Mouse (Mus musculus) thymus, adult 2 months (tissue): ENCODE measurements around the gene Trim37. TPM values are rescaled to one million over a fixed set of nuclear protein-coding genes. Genes with fewer than 3 reads are reported as not detected.

Experiments
- DNase-seq: peaks from one replicate; pipeline ENCODE4 v3.0.0; 2021
- H3K27ac ChIP-seq: fragments of 200-500 bp; 2 replicates; pipeline ENCODE4 v1.5.1; 2012; ENCODE audit warnings: low read length, control low read depth; ENCODE audit not compliant: control insufficient read depth, insufficient read depth
- H3K27me3 ChIP-seq: fragments of 200-500 bp; 2 replicates; pipeline ENCODE4 v1.6.1; 2012; ENCODE audit warnings: mild to moderate bottlenecking, low read length, moderate library complexity, mixed read lengths; ENCODE audit not compliant: control insufficient read depth, insufficient read depth
- H3K36me3 ChIP-seq: fragments of 200-500 bp; 2 replicates; pipeline ENCODE4 v1.6.1; 2012; ENCODE audit warnings: mild to moderate bottlenecking, low read length, moderate library complexity; ENCODE audit not compliant: control insufficient read depth, insufficient read depth
- H3K4me1 ChIP-seq: fragments of 200-500 bp; replicated peaks from 2 replicates; pipeline ENCODE4 v1.6.1; 2012; ENCODE audit warnings: low read length; ENCODE audit not compliant: control insufficient read depth, insufficient read depth
- H3K4me3 ChIP-seq: fragments of 200-500 bp; 2 replicates; pipeline ENCODE4 v1.5.1; 2012; ENCODE audit warnings: mild to moderate bottlenecking, low read length, control low read depth, moderate library complexity; ENCODE audit not compliant: control insufficient read depth, insufficient read depth
- CTCF ChIP-seq: fragments of 200-500 bp; IDR thresholded peaks from 2 replicates; pipeline ENCODE4 v1.5.1; 2012; ENCODE audit warnings: mild to moderate bottlenecking, control low read depth, low read length, moderate library complexity, borderline replicate concordance; ENCODE audit not compliant: control insufficient read depth, poor library complexity, insufficient read depth; ENCODE audit errors: extremely low read depth
- POLR2A ChIP-seq: fragments of 200-500 bp; IDR thresholded peaks from 2 replicates; pipeline ENCODE4 v1.6.1; 2012; ENCODE audit warnings: mild to moderate bottlenecking, low read length, control low read depth, moderate library complexity; ENCODE audit not compliant: control insufficient read depth, poor library complexity, insufficient read depth; ENCODE audit errors: extremely low read depth
- WGBS: fragments of 180-500 bp; shearing (Covaris S2); methylation state at CpG from one replicate; pipeline ENCODE4 v1.1.7; 2018; 5-methylcytosine and 5-hydroxymethylcytosine counted together
- polyA plus RNA-seq: library from polyadenylated mRNA; depleted of rRNA; stranded (reverse); fragments of >200 nt; gene quantifications from 2 replicates; pipeline ENCODE4 v1.2.3, GENCODE M21; 2012

Gene Trim37
- polyA plus RNA-seq, 1 experiment, result 5.2 TPM

DNA sequence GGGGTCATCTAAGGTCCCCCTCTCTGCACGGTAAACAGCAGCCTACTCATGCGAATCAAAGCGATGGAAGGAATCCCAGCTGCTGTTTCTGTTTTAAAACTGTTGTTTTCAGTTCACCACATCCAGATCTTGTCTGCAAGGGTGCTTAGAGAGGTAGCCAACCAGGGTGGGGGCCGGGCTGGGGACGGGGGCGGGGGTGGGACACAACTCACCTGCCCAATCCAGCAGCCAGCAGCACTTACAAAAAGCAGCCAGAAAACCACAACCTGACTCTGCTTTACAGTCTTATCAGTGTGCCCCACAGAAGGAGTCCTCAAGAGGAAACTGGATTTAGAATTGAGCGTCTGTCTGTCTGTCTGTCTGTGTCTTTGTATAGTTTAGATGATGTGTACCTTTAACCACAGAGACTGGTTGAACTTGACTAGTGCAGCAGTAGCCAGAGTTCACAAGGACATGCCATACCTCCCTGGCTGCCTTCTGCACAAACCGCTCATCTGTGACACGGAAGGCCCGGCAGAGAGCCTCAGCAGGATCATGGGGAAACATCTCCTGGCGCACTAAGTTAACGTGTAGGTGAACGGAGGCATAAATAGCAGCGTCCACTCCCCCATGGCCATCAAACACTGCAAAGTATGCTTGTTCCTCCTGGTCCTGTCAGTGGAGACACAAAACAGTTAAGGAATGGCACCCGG lies 113.4 kb downstream of the Trim37 start:
- Histone ChIP-seq H3K4me3 (no peak overlapping the region), H3K27me3 (no peaks in the 10 kb centered on the region), H3K4me1 (peaks cover 36% of the 10 kb centered on the region), H3K36me3 (no peaks in the 10 kb centered on the region), H3K27ac (peak overlapping the region; percentile 58)
- DNase-seq, result peak; percentile 32
- TF ChIP-seq CTCF, result no peak
- no peak for TF ChIP-seq POLR2A
- 30% methylated on average over 15 of the region's 15 CpGs for WGBS

- no peak overlapping the region for H3K4me3 ChIP-seq
- peaks cover 35% of the 10 kb centered on the region for H3K4me1 ChIP-seq
- no peaks in the 10 kb centered on the region for H3K27me3 ChIP-seq
- 73% methylated on average over 4 of the region's 4 CpGs for WGBS
- no peaks in the 10 kb centered on the region for H3K36me3 ChIP-seq
- H3K27ac ChIP-seq, result peak overlapping the region; percentile 66
- TF ChIP-seq POLR2A, result no peak
- no peak for TF ChIP-seq CTCF
- DNase-seq, result no peak
Observed at GRCm38 (mm10) chr11:87240833-87241215, 113.9 kb downstream of the Trim37 start.

DNA sequence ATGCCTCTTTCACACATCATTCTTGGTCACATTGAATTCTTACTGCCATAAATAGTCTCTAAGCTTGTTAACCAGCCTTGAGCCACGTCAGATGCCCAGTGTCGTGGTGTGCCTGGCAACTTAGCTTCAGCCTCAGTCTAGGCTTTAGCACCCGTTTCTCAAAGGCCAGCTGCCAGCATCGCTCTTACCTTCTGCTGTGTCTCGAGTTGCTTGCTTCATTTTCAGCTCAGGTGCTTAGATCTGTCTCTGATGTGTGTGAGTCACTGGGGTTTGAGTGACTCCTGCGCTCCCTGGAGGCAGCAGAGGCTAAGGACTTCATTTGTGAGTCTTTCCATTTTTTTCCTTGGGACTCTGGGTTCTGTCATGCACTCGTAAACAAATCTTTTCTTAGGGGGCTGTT lies 114.4 kb downstream of the Trim37 start:
- peaks cover 36% of the 10 kb centered on the region for H3K4me1 ChIP-seq
- DNase-seq, result peak; percentile 51
- H3K27ac ChIP-seq, result peak overlapping the region; percentile 66
- H3K36me3 ChIP-seq, result no peaks in the 10 kb centered on the region
- WGBS, result 35% methylated on average over 7 of the region's 7 CpGs
- H3K4me3 ChIP-seq, result no peak overlapping the region
- H3K27me3 ChIP-seq, result no peaks in the 10 kb centered on the region
- TF ChIP-seq CTCF (no peak), POLR2A (no peak)

DNA sequence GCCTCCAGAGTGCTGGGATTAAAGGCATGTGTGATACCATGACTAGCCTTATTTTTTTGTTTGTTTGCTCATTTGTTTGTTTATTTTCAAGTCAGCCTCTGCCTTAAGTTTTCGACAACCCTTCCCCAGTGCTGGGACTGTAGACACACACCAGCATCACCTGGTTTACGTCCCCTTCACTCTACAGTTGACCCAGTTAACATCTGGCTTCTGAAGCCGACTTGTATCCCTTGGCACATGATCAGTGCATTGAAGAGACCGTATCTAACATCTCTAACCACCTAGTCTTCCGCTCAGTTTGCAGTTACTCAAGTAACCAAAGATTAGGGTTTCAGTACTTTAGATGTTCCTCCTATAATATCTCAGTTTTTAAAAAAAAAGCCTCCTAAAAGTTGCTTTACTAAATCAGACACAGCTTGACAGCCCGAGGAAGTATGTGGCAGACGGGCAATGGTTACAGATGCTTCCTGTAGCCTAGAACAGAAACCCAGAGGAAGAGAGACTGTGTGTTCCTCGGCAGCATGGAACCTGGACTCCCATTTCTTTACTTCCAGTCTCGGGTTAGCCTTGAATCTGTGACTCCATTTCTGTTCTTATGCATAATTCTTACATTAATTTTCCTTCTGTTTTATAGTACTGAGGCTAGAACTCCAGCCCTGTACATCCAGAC lies 118.4 kb downstream of the Trim37 start:
- no peaks in the 10 kb centered on the region for H3K27me3 ChIP-seq
- DNase-seq, result peak; percentile 42
- H3K4me3 ChIP-seq, result no peak overlapping the region
- no peaks in the 10 kb centered on the region for H3K36me3 ChIP-seq
- 7% methylated on average over 9 of the region's 9 CpGs for WGBS
- TF ChIP-seq POLR2A (no peak), CTCF (no peak)
- peak overlapping the region; percentile 98 for H3K27ac ChIP-seq
- peaks cover 53% of the 10 kb centered on the region for H3K4me1 ChIP-seq

DNA sequence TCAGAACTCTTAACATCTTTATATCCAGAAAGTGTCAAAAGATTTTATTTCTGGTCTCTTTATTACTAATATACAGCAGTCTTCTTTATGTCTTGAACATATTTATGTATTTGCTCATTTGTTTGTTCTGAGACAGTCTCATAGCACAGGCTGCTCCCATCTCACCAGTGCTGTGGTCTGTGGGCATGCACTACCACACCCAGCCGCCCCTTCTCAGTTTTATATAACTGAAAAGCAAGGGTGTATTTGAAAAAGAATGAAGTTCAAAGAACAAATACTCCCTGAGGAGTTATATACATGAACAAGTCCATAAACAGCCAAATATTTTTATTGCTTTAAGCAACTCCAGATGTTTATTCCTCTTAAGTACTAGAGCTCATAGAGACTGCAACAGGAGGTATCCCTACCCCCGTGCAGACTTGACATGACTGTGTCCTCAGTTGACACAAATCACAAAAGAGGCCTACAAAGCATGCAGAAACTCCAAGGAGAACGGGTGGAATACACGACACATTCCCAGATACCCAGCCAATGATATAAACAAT lies 119.3 kb downstream of the Trim37 start:
- no peak for DNase-seq
- TF ChIP-seq POLR2A (no peak), CTCF (no peak)
- no peaks in the 10 kb centered on the region for H3K36me3 ChIP-seq
- H3K27me3 ChIP-seq, result no peaks in the 10 kb centered on the region
- peak overlapping the region; percentile 98 for H3K27ac ChIP-seq
- 55% methylated on average over 4 of the region's 4 CpGs for WGBS
- H3K4me1 ChIP-seq, result peaks cover 52% of the 10 kb centered on the region
- H3K4me3 ChIP-seq, result no peak overlapping the region

GRCm38 (mm10) chr11:87246724-87247493 lies 120.0 kb downstream of the Trim37 start:
- H3K27me3 ChIP-seq, result no peaks in the 10 kb centered on the region
- H3K36me3 ChIP-seq, result no peaks in the 10 kb centered on the region
- H3K4me1 ChIP-seq, result peaks cover 47% of the 10 kb centered on the region
- peak overlapping the region; percentile 76 for H3K27ac ChIP-seq
- no peak for TF ChIP-seq CTCF
- TF ChIP-seq POLR2A, result no peak
- no peak for DNase-seq
- WGBS, result 50% methylated on average over 9 of the region's 9 CpGs
- H3K4me3 ChIP-seq, result no peak overlapping the region
